Mouse (Mus musculus) CH12.LX (cell line): Measurements from ENCODE around the gene Cd69. TPM values are rescaled to one million over a fixed set of nuclear protein-coding genes. Genes with fewer than 3 reads are reported as not detected.
A peak's percentile ranks its signal among the peaks of the same experiment; 100 is the strongest.

Experiments
- DNase-seq: peaks from one replicate; pipeline ENCODE4 v3.0.0-alpha.2; 2013; ENCODE audit errors: extremely low read depth
- H3K27ac ChIP-seq: 2 replicates; pipeline ENCODE4 v1.5.1; 2012; ENCODE audit warnings: low read depth, mild to moderate bottlenecking, control low read depth, moderate library complexity; ENCODE audit not compliant: insufficient read depth
- H3K27me3 ChIP-seq: replicated peaks from 2 replicates; pipeline ENCODE3; 2012; ENCODE audit warnings: inconsistent platforms
- H3K36me3 ChIP-seq, 2 experiments: replicated peaks in 1 of 2; 2 replicates each; pipeline versions ENCODE3 to v1.6.1; 2012; ENCODE audit warnings: inconsistent platforms in 1 of 2, low read length in 1 of 2, mild to moderate bottlenecking in 1 of 2, mixed read lengths in 1 of 2, moderate library complexity in 1 of 2; ENCODE audit not compliant: control insufficient read depth in 1 of 2, insufficient read depth in 1 of 2
- H3K4me1 ChIP-seq, 2 experiments: 2 replicates each; pipeline ENCODE4 v1.6.1; 2012; ENCODE audit warnings: inconsistent platforms in 1 of 2, moderate library complexity in 1 of 2; ENCODE audit not compliant: insufficient read depth in 2 of 2, control insufficient read depth in 1 of 2
- H3K4me2 ChIP-seq: 2 replicates; pipeline ENCODE4 v1.6.1; 2012; ENCODE audit warnings: low read depth, mild to moderate bottlenecking, control low read depth; ENCODE audit not compliant: poor library complexity, insufficient read depth, severe bottlenecking
- H3K4me3 ChIP-seq, 3 experiments: fragments of 150-350 bp in 1 of 3; sonication (generic) in 1 of 3; replicated peaks in 1 of 3; 2 replicates each; pipeline versions ENCODE3 to v1.5.1; 2011 to 2012; ENCODE audit warnings: low read depth in 2 of 3, low read length in 2 of 3, mild to moderate bottlenecking in 2 of 3, moderate library complexity in 2 of 3, control low read depth in 1 of 3, improper control_type of control experiment in 1 of 3, inconsistent platforms in 1 of 3, mixed read lengths in 1 of 3; ENCODE audit not compliant: poor library complexity in 1 of 3
- H3K79me2 ChIP-seq: replicated peaks from 2 replicates; pipeline ENCODE4 v1.6.1; 2012; ENCODE audit warnings: mild to moderate bottlenecking, moderate library complexity; ENCODE audit not compliant: control insufficient read depth, poor library complexity, insufficient read depth, severe bottlenecking; ENCODE audit errors: extremely low read depth
- H3K9ac ChIP-seq: 2 replicates; pipeline ENCODE4 v1.6.1; 2012; ENCODE audit warnings: low read depth, mild to moderate bottlenecking, control low read depth, moderate library complexity; ENCODE audit not compliant: insufficient read depth
- H3K9me3 ChIP-seq: replicated peaks from 2 replicates; pipeline ENCODE3; 2012; ENCODE audit warnings: low read length, inconsistent platforms, mixed read lengths
- BHLHE40 ChIP-seq: IDR thresholded peaks from 2 replicates; pipeline ENCODE4 v1.6.1; 2011; ENCODE audit warnings: mild to moderate bottlenecking, low read depth, low read length, improper control_type of control experiment
- CHD1 ChIP-seq: IDR thresholded peaks from 2 replicates; pipeline ENCODE4 v1.6.1; 2012; ENCODE audit warnings: low read depth, low read length, improper control_type of control experiment, inconsistent platforms
- CHD2 ChIP-seq: IDR thresholded peaks from 2 replicates; pipeline ENCODE4 v1.6.1; 2011; ENCODE audit warnings: low read length, improper control_type of control experiment
- CTCF ChIP-seq, 2 experiments: IDR thresholded peaks in 1 of 2; conservative IDR thresholded peaks in 1 of 2; 2 replicates each; pipeline ENCODE4 v1.5.1; 2011 to 2012; ENCODE audit warnings: low read depth in 2 of 2, low read length in 2 of 2, improper control_type of control experiment in 1 of 2, inconsistent platforms in 1 of 2, mild to moderate bottlenecking in 1 of 2, moderate library complexity in 1 of 2
- E2F4 ChIP-seq: IDR thresholded peaks from 2 replicates; pipeline ENCODE4 v1.6.1; 2011; ENCODE audit warnings: low read depth, low read length, improper control_type of control experiment; ENCODE audit not compliant: insufficient replicate concordance
- ELF1 ChIP-seq: IDR thresholded peaks from 2 replicates; pipeline ENCODE4 v1.6.1; 2014; ENCODE audit warnings: low read depth, mild to moderate bottlenecking, inconsistent platforms, low read length, improper control_type of control experiment
- EP300 ChIP-seq: IDR thresholded peaks from 2 replicates; pipeline ENCODE4 v1.6.1; 2011; ENCODE audit warnings: low read length, improper control_type of control experiment
- ETS1 ChIP-seq: conservative IDR thresholded peaks from 2 replicates; pipeline ENCODE4 v1.6.1; 2012; ENCODE audit warnings: low read depth, mild to moderate bottlenecking, inconsistent platforms, low read length, improper control_type of control experiment, moderate library complexity
- GABPA ChIP-seq: IDR thresholded peaks from 2 replicates; pipeline ENCODE4 v1.6.1; 2012; ENCODE audit warnings: low read depth, low read length, improper control_type of control experiment, inconsistent platforms; ENCODE audit not compliant: insufficient replicate concordance
- IRF4 ChIP-seq: IDR thresholded peaks from 2 replicates; pipeline ENCODE4 v1.6.1; 2014; ENCODE audit warnings: low read depth, mild to moderate bottlenecking, inconsistent platforms, low read length, improper control_type of control experiment
- JUN ChIP-seq: IDR thresholded peaks from 2 replicates; pipeline ENCODE4 v1.6.1; 2011; ENCODE audit warnings: low read depth, mild to moderate bottlenecking, low read length, improper control_type of control experiment, moderate library complexity; ENCODE audit not compliant: insufficient read depth
- JUND ChIP-seq: conservative IDR thresholded peaks from 2 replicates; pipeline ENCODE4 v1.6.1; 2011; ENCODE audit warnings: low read depth, low read length, improper control_type of control experiment
- KAT2A ChIP-seq: IDR thresholded peaks from 2 replicates; pipeline ENCODE4 v1.6.1; 2012; ENCODE audit warnings: low read length, improper control_type of control experiment, inconsistent platforms; ENCODE audit not compliant: insufficient replicate concordance
- MAFK ChIP-seq: IDR thresholded peaks from 2 replicates; pipeline ENCODE4 v1.6.1; 2011; ENCODE audit warnings: low read length, improper control_type of control experiment; ENCODE audit not compliant: insufficient replicate concordance
- MAZ ChIP-seq: IDR thresholded peaks from 2 replicates; pipeline ENCODE4 v1.6.1; 2012; ENCODE audit warnings: low read depth, mild to moderate bottlenecking, inconsistent platforms, low read length, improper control_type of control experiment, moderate library complexity
- MEF2A ChIP-seq: IDR thresholded peaks from 2 replicates; pipeline ENCODE4 v1.6.1; 2014; ENCODE audit warnings: low read depth, mild to moderate bottlenecking, inconsistent platforms, low read length, improper control_type of control experiment, borderline replicate concordance
- MXI1 ChIP-seq: IDR thresholded peaks from 2 replicates; pipeline ENCODE4 v1.6.1; 2011; ENCODE audit warnings: mild to moderate bottlenecking, low read depth, low read length, improper control_type of control experiment
- NRF1 ChIP-seq: IDR thresholded peaks from 2 replicates; pipeline ENCODE4 v1.6.1; 2014; ENCODE audit warnings: low read depth, mild to moderate bottlenecking, inconsistent platforms, low read length, improper control_type of control experiment, moderate library complexity
- POLR2A ChIP-seq: IDR thresholded peaks from 2 replicates; pipeline ENCODE4 v1.6.1; 2011; ENCODE audit warnings: low read depth, mild to moderate bottlenecking, improper control_type of control experiment, low read length
- POLR2AphosphoS2 ChIP-seq: IDR thresholded peaks from 2 replicates; pipeline ENCODE4 v1.6.1; 2011; ENCODE audit warnings: low read depth, low read length, improper control_type of control experiment
- RAD21 ChIP-seq: IDR thresholded peaks from 2 replicates; pipeline ENCODE4 v1.6.1; 2011; ENCODE audit warnings: low read depth, mild to moderate bottlenecking, low read length, improper control_type of control experiment, moderate library complexity
- RCOR1 ChIP-seq: conservative IDR thresholded peaks from 2 replicates; pipeline ENCODE4 v1.6.1; 2012; ENCODE audit warnings: low read depth, mild to moderate bottlenecking, inconsistent platforms, low read length, improper control_type of control experiment
- SIN3A ChIP-seq: IDR thresholded peaks from 2 replicates; pipeline ENCODE4 v1.6.1; 2012; ENCODE audit warnings: low read length, improper control_type of control experiment, inconsistent platforms
- SMC3 ChIP-seq: IDR thresholded peaks from 2 replicates; pipeline ENCODE4 v1.6.1; 2011; ENCODE audit warnings: low read depth, low read length, improper control_type of control experiment
- TCF12 ChIP-seq: IDR thresholded peaks from 2 replicates; pipeline ENCODE4 v1.6.1; 2014; ENCODE audit warnings: low read depth, mild to moderate bottlenecking, inconsistent platforms, low read length, improper control_type of control experiment
- UBTF ChIP-seq: IDR thresholded peaks from 2 replicates; pipeline ENCODE4 v1.6.1; 2012; ENCODE audit warnings: low read depth, mild to moderate bottlenecking, inconsistent platforms, low read length, improper control_type of control experiment, moderate library complexity
- USF1 ChIP-seq: IDR thresholded peaks from 2 replicates; pipeline ENCODE4 v1.6.1; 2014; ENCODE audit warnings: low read depth, mild to moderate bottlenecking, inconsistent platforms, low read length, improper control_type of control experiment
- USF2 ChIP-seq: conservative IDR thresholded peaks from 2 replicates; pipeline ENCODE4 v1.6.1; 2011; ENCODE audit warnings: low read depth, low read length, improper control_type of control experiment
- ZC3H11A ChIP-seq: IDR thresholded peaks from 2 replicates; pipeline ENCODE4 v1.6.1; 2012; ENCODE audit warnings: low read depth, mild to moderate bottlenecking, inconsistent platforms, low read length, improper control_type of control experiment
- ZKSCAN1 ChIP-seq: IDR thresholded peaks from 2 replicates; pipeline ENCODE4 v1.6.1; 2012; ENCODE audit warnings: low read depth, inconsistent platforms, low read length, improper control_type of control experiment, borderline replicate concordance
- ZMIZ1 ChIP-seq: IDR thresholded peaks from 2 replicates; pipeline ENCODE4 v1.6.1; 2012; ENCODE audit warnings: low read depth, mild to moderate bottlenecking, inconsistent platforms, low read length, improper control_type of control experiment
- ZNF384 ChIP-seq: IDR thresholded peaks from 2 replicates; pipeline ENCODE4 v1.6.1; 2012; ENCODE audit warnings: low read depth, low read length, improper control_type of control experiment, inconsistent platforms
- dilution Hi-C: fragments of 300-500 bp; cut with MboI; formaldehyde crosslinking; loops from 2 replicates; pipeline ENCODE4 v1.14.3; 2020; ENCODE audit warnings: low sequenced_read_pairs; ENCODE audit not compliant: extremely low pct_unique_long_range_greater_than_20kb, extremely low pct_ligation_motif_present
- in situ Hi-C: fragments of 300-500 bp; cut with MboI; formaldehyde crosslinking; loops from 3 replicates; pipeline ENCODE4 v1.14.3; 2019; ENCODE audit warnings: low sequenced_read_pairs, low pct_ligation_motif_present, low pct_unique_long_range_greater_than_20kb, mixed read lengths
- polyA plus RNA-seq: library from polyadenylated mRNA; unstranded; fragments of >175 nt; gene quantifications from 2 replicates; pipeline ENCODE4 v1.2.1, GENCODE M21; 2012; ENCODE audit warnings: low read depth; ENCODE audit not compliant: insufficient read length
- total RNA-seq, 2 experiments: library from RNA; depleted of rRNA; stranded (reverse); fragments of 300-350 nt in 1 of 2; fragments of >200 nt in 1 of 2; gene quantifications; 2 replicates each; pipeline ENCODE4 v1.2.3; 2012 to 2014

Cd69 gene
- total and polyA plus RNA-seq, 3 experiments = 71.2 to 229 (median 132) TPM

GRCm38 (mm10) chr6:129235855-129236461 is 39.3 kb downstream of the Cd69 start (continued):
- TF ChIP-seq GABPA = no peak
- peak; percentile 55; the same call in 1 of the 2 replicates for TF ChIP-seq POLR2A
- TF ChIP-seq, all 38 proteins: peak for 24

GRCm38 (mm10) chr6:129234456-129235360 is 40.5 kb downstream of the Cd69 start:
- H3K9ac ChIP-seq = peak overlapping the region; percentile 99
- peak; percentile 76 for TF ChIP-seq POLR2A
- TF ChIP-seq ZNF384 = peak; percentile 9; the same call in 1 of the 2 replicates
- no peak for TF ChIP-seq ZC3H11A
- TF ChIP-seq BHLHE40 = peak; percentile 96
- no peak for TF ChIP-seq CHD1
- TF ChIP-seq ZMIZ1 = peak; percentile 50
- TF ChIP-seq MXI1 = peak; percentile 70; the same call in 1 of the 2 replicates
- peak; percentile 75 for TF ChIP-seq MAFK
- 0 out of 2 replicates have a peak, but pooled peaks have one; percentile 6 for TF ChIP-seq ELF1
- no peak for TF ChIP-seq USF1
- TF ChIP-seq SMC3 = peak; percentile 7; the same call in 1 of the 2 replicates
- TF ChIP-seq IRF4 = peak; percentile 93
- TF ChIP-seq TCF12 = peak; percentile 97
- no peak for TF ChIP-seq USF2
- 0 out of 2 replicates have a peak, but pooled peaks have one; percentile 11 for TF ChIP-seq UBTF
- no peak; the same call in 1 of the 2 replicates for TF ChIP-seq RAD21
- no peak; the same call in 1 of the 2 replicates for TF ChIP-seq RCOR1
- TF ChIP-seq JUN = peak; percentile 49; the same call in 1 of the 2 replicates
- TF ChIP-seq GABPA = no peak
- TF ChIP-seq CTCF (conservative IDR thresholded peaks at IDR 0.05 in 1 of 2, IDR thresholded peaks at IDR 0.05 in 1 of 2; ENCODE audit: low read depth in 2 of 2, low read length in 2 of 2) = no peak
- TF ChIP-seq NRF1 = peak; percentile 37
- TF ChIP-seq KAT2A = no peak
- TF ChIP-seq JUND = peak; percentile 60; the same call in 1 of the 2 replicates
- no peak for TF ChIP-seq E2F4
- peak; percentile 84 for TF ChIP-seq ETS1
- TF ChIP-seq MEF2A = peak; percentile 98
- TF ChIP-seq ZKSCAN1 = no peak
- no peak for TF ChIP-seq POLR2AphosphoS2
- TF ChIP-seq MAZ = peak; percentile 35; the same call in 1 of the 2 replicates
- peak; percentile 76 for TF ChIP-seq SIN3A
- peak; percentile 63 for TF ChIP-seq CHD2
- peak; percentile 98 for TF ChIP-seq EP300

More at GRCm38 (mm10) chr6:129234456-129235360, 40.5 kb downstream of the Cd69 start:
- Histone ChIP-seq H3K27me3 (no peaks in the 10 kb centered on the region), H3K4me1 (peaks cover 29 to 64% of the 10 kb centered on the region in 2 experiments), H3K4me3 (peak overlapping the region in 1 of 3 experiments; percentile 76), H3K4me2 (peak overlapping the region; percentile 43), H3K27ac (peak overlapping the region; percentile 100), H3K9me3 (peaks cover 5% of the 10 kb centered on the region), H3K79me2 (peaks cover 3% of the 10 kb centered on the region; the same call in 1 of the 2 replicates), H3K36me3 (peaks cover 0 to 6% of the 10 kb centered on the region in 2 experiments)
- dilution Hi-C loops (no loop called here), in situ Hi-C loops (loop anchor here (5.0 kb wide), 1 partner anchor 52 kb away; the partner anchor contains the start of gene Clec2d)
- peak; percentile 84 for DNase-seq
